Mouse (Mus musculus) CH12.LX (cell line): Measurements from ENCODE around the gene BC107364. TPM values are rescaled to one million over a fixed set of nuclear protein-coding genes. Genes with fewer than 3 reads are reported as not detected.

ENCODE experiments used
- DNase-seq: peaks from one replicate; pipeline ENCODE4 v3.0.0-alpha.2; 2013; ENCODE audit errors: extremely low read depth
- H3K27ac ChIP-seq: 2 replicates; pipeline ENCODE4 v1.5.1; 2012; ENCODE audit warnings: low read depth, mild to moderate bottlenecking, control low read depth, moderate library complexity; ENCODE audit not compliant: insufficient read depth
- H3K27me3 ChIP-seq: replicated peaks from 2 replicates; pipeline ENCODE3; 2012; ENCODE audit warnings: inconsistent platforms
- H3K36me3 ChIP-seq, 2 experiments: replicated peaks in 1 of 2; 2 replicates each; pipeline versions ENCODE3 to v1.6.1; 2012; ENCODE audit warnings: inconsistent platforms in 1 of 2, low read length in 1 of 2, mild to moderate bottlenecking in 1 of 2, mixed read lengths in 1 of 2, moderate library complexity in 1 of 2; ENCODE audit not compliant: control insufficient read depth in 1 of 2, insufficient read depth in 1 of 2
- H3K4me1 ChIP-seq, 2 experiments: 2 replicates each; pipeline ENCODE4 v1.6.1; 2012; ENCODE audit warnings: inconsistent platforms in 1 of 2, moderate library complexity in 1 of 2; ENCODE audit not compliant: insufficient read depth in 2 of 2, control insufficient read depth in 1 of 2
- H3K4me2 ChIP-seq: 2 replicates; pipeline ENCODE4 v1.6.1; 2012; ENCODE audit warnings: low read depth, mild to moderate bottlenecking, control low read depth; ENCODE audit not compliant: poor library complexity, insufficient read depth, severe bottlenecking
- H3K4me3 ChIP-seq, 3 experiments: fragments of 150-350 bp in 1 of 3; sonication (generic) in 1 of 3; replicated peaks in 1 of 3; 2 replicates each; pipeline versions ENCODE3 to v1.5.1; 2011 to 2012; ENCODE audit warnings: low read depth in 2 of 3, low read length in 2 of 3, mild to moderate bottlenecking in 2 of 3, moderate library complexity in 2 of 3, control low read depth in 1 of 3, improper control_type of control experiment in 1 of 3, inconsistent platforms in 1 of 3, mixed read lengths in 1 of 3; ENCODE audit not compliant: poor library complexity in 1 of 3
- H3K79me2 ChIP-seq: replicated peaks from 2 replicates; pipeline ENCODE4 v1.6.1; 2012; ENCODE audit warnings: mild to moderate bottlenecking, moderate library complexity; ENCODE audit not compliant: control insufficient read depth, poor library complexity, insufficient read depth, severe bottlenecking; ENCODE audit errors: extremely low read depth
- H3K9ac ChIP-seq: 2 replicates; pipeline ENCODE4 v1.6.1; 2012; ENCODE audit warnings: low read depth, mild to moderate bottlenecking, control low read depth, moderate library complexity; ENCODE audit not compliant: insufficient read depth
- H3K9me3 ChIP-seq: replicated peaks from 2 replicates; pipeline ENCODE3; 2012; ENCODE audit warnings: low read length, inconsistent platforms, mixed read lengths
- CHD2 ChIP-seq: IDR thresholded peaks from 2 replicates; pipeline ENCODE4 v1.6.1; 2011; ENCODE audit warnings: low read length, improper control_type of control experiment
- CTCF ChIP-seq, 2 experiments: IDR thresholded peaks in 1 of 2; conservative IDR thresholded peaks in 1 of 2; 2 replicates each; pipeline ENCODE4 v1.5.1; 2011 to 2012; ENCODE audit warnings: low read depth in 2 of 2, low read length in 2 of 2, improper control_type of control experiment in 1 of 2, inconsistent platforms in 1 of 2, mild to moderate bottlenecking in 1 of 2, moderate library complexity in 1 of 2
- E2F4 ChIP-seq: IDR thresholded peaks from 2 replicates; pipeline ENCODE4 v1.6.1; 2011; ENCODE audit warnings: low read depth, low read length, improper control_type of control experiment; ENCODE audit not compliant: insufficient replicate concordance
- EP300 ChIP-seq: IDR thresholded peaks from 2 replicates; pipeline ENCODE4 v1.6.1; 2011; ENCODE audit warnings: low read length, improper control_type of control experiment
- ETS1 ChIP-seq: conservative IDR thresholded peaks from 2 replicates; pipeline ENCODE4 v1.6.1; 2012; ENCODE audit warnings: low read depth, mild to moderate bottlenecking, inconsistent platforms, low read length, improper control_type of control experiment, moderate library complexity
- HCFC1 ChIP-seq: IDR thresholded peaks from 2 replicates; pipeline ENCODE4 v1.6.1; 2012; ENCODE audit warnings: low read depth, mild to moderate bottlenecking, inconsistent platforms, low read length, improper control_type of control experiment
- JUN ChIP-seq: IDR thresholded peaks from 2 replicates; pipeline ENCODE4 v1.6.1; 2011; ENCODE audit warnings: low read depth, mild to moderate bottlenecking, low read length, improper control_type of control experiment, moderate library complexity; ENCODE audit not compliant: insufficient read depth
- JUND ChIP-seq: conservative IDR thresholded peaks from 2 replicates; pipeline ENCODE4 v1.6.1; 2011; ENCODE audit warnings: low read depth, low read length, improper control_type of control experiment
- MAFK ChIP-seq: IDR thresholded peaks from 2 replicates; pipeline ENCODE4 v1.6.1; 2011; ENCODE audit warnings: low read length, improper control_type of control experiment; ENCODE audit not compliant: insufficient replicate concordance
- MEF2A ChIP-seq: IDR thresholded peaks from 2 replicates; pipeline ENCODE4 v1.6.1; 2014; ENCODE audit warnings: low read depth, mild to moderate bottlenecking, inconsistent platforms, low read length, improper control_type of control experiment, borderline replicate concordance
- MXI1 ChIP-seq: IDR thresholded peaks from 2 replicates; pipeline ENCODE4 v1.6.1; 2011; ENCODE audit warnings: mild to moderate bottlenecking, low read depth, low read length, improper control_type of control experiment
- NELFE ChIP-seq: IDR thresholded peaks from 2 replicates; pipeline ENCODE4 v1.6.1; 2011; ENCODE audit warnings: low read depth, low read length, improper control_type of control experiment
- NRF1 ChIP-seq: IDR thresholded peaks from 2 replicates; pipeline ENCODE4 v1.6.1; 2014; ENCODE audit warnings: low read depth, mild to moderate bottlenecking, inconsistent platforms, low read length, improper control_type of control experiment, moderate library complexity
- PAX5 ChIP-seq: IDR thresholded peaks from 2 replicates; pipeline ENCODE4 v1.6.1; 2012; ENCODE audit warnings: low read length, inconsistent platforms, mixed read lengths
- RAD21 ChIP-seq: IDR thresholded peaks from 2 replicates; pipeline ENCODE4 v1.6.1; 2011; ENCODE audit warnings: low read depth, mild to moderate bottlenecking, low read length, improper control_type of control experiment, moderate library complexity
- RCOR1 ChIP-seq: conservative IDR thresholded peaks from 2 replicates; pipeline ENCODE4 v1.6.1; 2012; ENCODE audit warnings: low read depth, mild to moderate bottlenecking, inconsistent platforms, low read length, improper control_type of control experiment
- SIN3A ChIP-seq: IDR thresholded peaks from 2 replicates; pipeline ENCODE4 v1.6.1; 2012; ENCODE audit warnings: low read length, improper control_type of control experiment, inconsistent platforms
- SMC3 ChIP-seq: IDR thresholded peaks from 2 replicates; pipeline ENCODE4 v1.6.1; 2011; ENCODE audit warnings: low read depth, low read length, improper control_type of control experiment
- TBP ChIP-seq: conservative IDR thresholded peaks from 2 replicates; pipeline ENCODE4 v1.6.1; 2011; ENCODE audit warnings: low read depth, low read length, improper control_type of control experiment
- UBTF ChIP-seq: IDR thresholded peaks from 2 replicates; pipeline ENCODE4 v1.6.1; 2012; ENCODE audit warnings: low read depth, mild to moderate bottlenecking, inconsistent platforms, low read length, improper control_type of control experiment, moderate library complexity
- USF1 ChIP-seq: IDR thresholded peaks from 2 replicates; pipeline ENCODE4 v1.6.1; 2014; ENCODE audit warnings: low read depth, mild to moderate bottlenecking, inconsistent platforms, low read length, improper control_type of control experiment
- ZC3H11A ChIP-seq: IDR thresholded peaks from 2 replicates; pipeline ENCODE4 v1.6.1; 2012; ENCODE audit warnings: low read depth, mild to moderate bottlenecking, inconsistent platforms, low read length, improper control_type of control experiment
- ZNF384 ChIP-seq: IDR thresholded peaks from 2 replicates; pipeline ENCODE4 v1.6.1; 2012; ENCODE audit warnings: low read depth, low read length, improper control_type of control experiment, inconsistent platforms
- dilution Hi-C: fragments of 300-500 bp; cut with MboI; formaldehyde crosslinking; loops from 2 replicates; pipeline ENCODE4 v1.14.3; 2020; ENCODE audit warnings: low sequenced_read_pairs; ENCODE audit not compliant: extremely low pct_unique_long_range_greater_than_20kb, extremely low pct_ligation_motif_present
- in situ Hi-C: fragments of 300-500 bp; cut with MboI; formaldehyde crosslinking; loops from 3 replicates; pipeline ENCODE4 v1.14.3; 2019; ENCODE audit warnings: low sequenced_read_pairs, low pct_ligation_motif_present, low pct_unique_long_range_greater_than_20kb, mixed read lengths
- polyA plus RNA-seq: library from polyadenylated mRNA; unstranded; fragments of >175 nt; gene quantifications from 2 replicates; pipeline ENCODE4 v1.2.1, GENCODE M21; 2012; ENCODE audit warnings: low read depth; ENCODE audit not compliant: insufficient read length
- total RNA-seq, 2 experiments: library from RNA; depleted of rRNA; stranded (reverse); fragments of 300-350 nt in 1 of 2; fragments of >200 nt in 1 of 2; gene quantifications; 2 replicates each; pipeline ENCODE4 v1.2.3; 2012 to 2014

Gene BC107364
- total and polyA plus RNA-seq, 3 experiments: 0.13 TPM; not detected in 2

DNA sequence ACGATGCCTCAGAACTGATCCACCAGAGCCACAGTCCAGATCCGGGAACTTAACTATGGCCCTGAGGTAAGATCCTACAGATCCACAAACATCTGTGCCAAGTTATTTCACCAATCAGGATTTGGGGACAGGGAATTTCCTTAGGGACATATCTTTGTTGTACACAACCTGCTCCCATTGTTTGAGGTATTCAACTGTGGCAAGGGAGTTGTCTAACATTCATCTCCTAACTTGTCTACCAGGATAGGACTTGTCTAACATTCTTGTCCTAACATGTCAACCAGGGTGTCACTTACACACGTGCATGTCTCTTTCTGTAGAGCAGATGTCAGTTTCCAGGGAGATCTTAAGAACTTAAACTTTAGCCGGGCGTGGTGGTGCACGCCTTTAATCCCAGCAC, 35.5 kb downstream of the BC107364 start:
- Histone ChIP-seq H3K9ac (no peak overlapping the region), H3K79me2 (no peaks in the 10 kb centered on the region), H3K4me1 (peaks cover 0 to 16% of the 10 kb centered on the region in 2 experiments; a peak in 2 of 4 replicates), H3K9me3 (no peaks in the 10 kb centered on the region), H3K27ac (no peak overlapping the region), H3K4me2 (no peak overlapping the region), H3K36me3 (peaks cover 0 to 5% of the 10 kb centered on the region in 2 experiments), H3K4me3 (no peak overlapping the region), H3K27me3 (no peaks in the 10 kb centered on the region)
- dilution Hi-C loops (no loop called here), in situ Hi-C loops (loop anchor here (10.0 kb wide), 1 partner anchor 82 kb away; no protein-coding TSS in a partner anchor)
- no peak for DNase-seq
- TF ChIP-seq TBP: no peak
- no peak for TF ChIP-seq SMC3
- no peak for TF ChIP-seq JUN
- no peak for TF ChIP-seq ETS1
- no peak for TF ChIP-seq EP300
- no peak for TF ChIP-seq E2F4
- no peak for TF ChIP-seq NELFE
- no peak for TF ChIP-seq NRF1
- no peak for TF ChIP-seq JUND
- TF ChIP-seq ZNF384: no peak
- TF ChIP-seq RCOR1: no peak
- no peak for TF ChIP-seq MAFK
- TF ChIP-seq HCFC1: no peak
- TF ChIP-seq RAD21: no peak
- TF ChIP-seq UBTF: no peak

DNA sequence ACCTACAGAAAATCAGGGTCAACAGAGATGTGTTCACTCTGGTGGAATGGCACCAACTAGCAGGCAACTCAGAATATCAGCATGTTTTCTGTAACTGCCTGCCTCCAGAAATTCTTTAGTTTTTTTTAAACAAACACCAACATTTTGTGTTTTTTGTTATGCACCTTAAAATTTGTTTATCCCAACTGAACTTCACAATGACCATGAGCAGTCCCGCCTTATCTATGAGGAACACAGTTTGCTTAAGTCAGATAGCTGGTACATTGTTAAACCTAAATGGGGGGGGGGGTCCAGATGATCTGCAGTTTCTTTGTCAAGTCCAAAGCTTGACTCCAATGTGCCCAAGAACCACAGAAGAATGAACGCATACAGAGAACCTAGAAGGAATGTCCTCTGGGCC, 36.0 kb downstream of the BC107364 start:
- H3K9ac ChIP-seq: no peak overlapping the region
- no peak overlapping the region for H3K4me3 ChIP-seq
- H3K4me2 ChIP-seq: no peak overlapping the region
- dilution Hi-C loops (no loop called here), in situ Hi-C loops (loop anchor here (10.0 kb wide), 1 partner anchor 81 kb away; no protein-coding TSS in a partner anchor)
- peaks cover 0 to 18% of the 10 kb centered on the region in 2 experiments; a peak in 2 of 4 replicates for H3K4me1 ChIP-seq
- no peak for DNase-seq
- H3K27me3 ChIP-seq: no peaks in the 10 kb centered on the region
- H3K9me3 ChIP-seq: no peaks in the 10 kb centered on the region
- no peaks in the 10 kb centered on the region for H3K79me2 ChIP-seq
- no peak overlapping the region for H3K27ac ChIP-seq
- no peak for TF ChIP-seq RCOR1
- TF ChIP-seq RAD21: no peak
- no peak for TF ChIP-seq HCFC1
- no peak for TF ChIP-seq CTCF (conservative IDR thresholded peaks at IDR 0.05 in 1 of 2, IDR thresholded peaks at IDR 0.05 in 1 of 2; ENCODE audit: low read depth in 2 of 2, low read length in 2 of 2)
- TF ChIP-seq MEF2A: no peak
- no peak for TF ChIP-seq CHD2
- no peak for TF ChIP-seq MAFK
- TF ChIP-seq EP300: no peak
- no peak for TF ChIP-seq USF1
- no peak for TF ChIP-seq PAX5
- TF ChIP-seq SIN3A: no peak
- TF ChIP-seq ZC3H11A: no peak
- TF ChIP-seq MXI1: no peak
- TF ChIP-seq ETS1: no peak
- TF ChIP-seq NELFE: no peak
- peaks cover 0 to 5% of the 10 kb centered on the region in 2 experiments for H3K36me3 ChIP-seq
